Mouse (Mus musculus): Measurements from ENCODE around the gene Tnn. TPM values are rescaled to one million over a fixed set of nuclear protein-coding genes. Genes with fewer than 3 reads are reported as not detected.

The Tnn gene
- polyA plus RNA-seq, 1 experiment from 2014 or later, result 7.5 TPM

DNA sequence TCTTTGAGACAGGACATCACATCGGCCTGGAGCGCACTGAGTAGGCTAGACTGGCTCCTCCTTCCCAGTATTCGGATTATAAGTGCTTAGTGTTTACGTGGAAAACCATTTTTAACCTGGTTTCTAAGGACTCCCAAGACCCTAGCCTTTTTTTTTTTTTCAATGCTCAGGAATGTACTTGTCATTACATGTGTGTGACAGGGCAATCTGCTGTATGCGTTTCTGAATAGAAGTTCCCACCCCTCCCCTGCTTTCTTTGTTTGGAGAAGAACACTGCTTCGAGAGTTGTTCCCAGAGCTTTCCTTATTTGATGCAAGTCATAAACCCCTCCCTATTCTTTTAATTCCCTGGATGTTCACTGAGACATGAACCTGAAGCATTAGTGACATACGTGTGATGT, 9.0 kb downstream of the Tnn start:
- no peak for ATAC-seq (ENCODE audit: insufficient number of reproducible peaks, low FRiP score, low TSS enrichment, low read depth)
- no peak overlapping the region for H3K27ac ChIP-seq
- no peaks in the 10 kb centered on the region for H3K9me3 ChIP-seq
- 0 out of 2 replicates have a peak, but pooled peaks cover 4% of the 10 kb centered on the region for H3K27me3 ChIP-seq
- WGBS, result 69% methylated on average over 7 of the region's 7 CpGs
- H3K36me3 ChIP-seq, result no peaks in the 10 kb centered on the region
- no peak overlapping the region for H3K4me2 ChIP-seq
- no peak overlapping the region for H3K9ac ChIP-seq
- H3K4me1 ChIP-seq, result no peaks in the 10 kb centered on the region
- no peak overlapping the region for H3K4me3 ChIP-seq

DNA sequence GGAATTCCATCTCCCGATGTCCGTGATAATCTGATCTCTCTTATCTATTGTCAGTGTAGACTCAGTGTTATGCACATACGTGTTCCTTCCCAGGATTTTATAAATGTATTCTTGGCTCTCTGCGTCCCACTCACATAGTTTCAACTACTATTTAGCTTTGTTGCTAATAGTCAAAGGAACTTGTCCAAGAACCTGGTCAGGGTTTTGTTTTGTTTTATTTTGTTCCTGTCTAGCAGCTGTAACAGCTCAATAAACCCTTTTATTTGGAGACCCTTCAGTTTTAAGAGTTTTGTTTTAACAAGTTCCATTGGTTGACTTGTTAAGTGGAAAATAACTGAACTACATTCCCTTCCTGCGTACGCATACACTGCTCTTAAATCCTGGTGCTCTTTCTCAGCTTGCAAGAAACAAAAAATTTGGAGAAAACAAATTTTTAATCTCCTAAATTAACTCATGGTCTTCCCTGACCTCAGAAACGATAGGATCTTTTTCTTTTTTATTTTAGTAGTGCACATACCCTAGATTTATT, 17.0 kb downstream of the Tnn start:
- H3K9me3 ChIP-seq, result no peaks in the 10 kb centered on the region
- H3K27ac ChIP-seq, result no peak overlapping the region
- no peak overlapping the region for H3K4me2 ChIP-seq
- H3K27me3 ChIP-seq, result no peaks in the 10 kb centered on the region
- no peaks in the 10 kb centered on the region for H3K4me1 ChIP-seq
- no peak overlapping the region for H3K4me3 ChIP-seq
- H3K9ac ChIP-seq, result no peak overlapping the region
- no peak for ATAC-seq (ENCODE audit: insufficient number of reproducible peaks, low FRiP score, low TSS enrichment, low read depth)
- 44% methylated on average over 7 of the region's 7 CpGs for WGBS
- no peaks in the 10 kb centered on the region for H3K36me3 ChIP-seq

DNA sequence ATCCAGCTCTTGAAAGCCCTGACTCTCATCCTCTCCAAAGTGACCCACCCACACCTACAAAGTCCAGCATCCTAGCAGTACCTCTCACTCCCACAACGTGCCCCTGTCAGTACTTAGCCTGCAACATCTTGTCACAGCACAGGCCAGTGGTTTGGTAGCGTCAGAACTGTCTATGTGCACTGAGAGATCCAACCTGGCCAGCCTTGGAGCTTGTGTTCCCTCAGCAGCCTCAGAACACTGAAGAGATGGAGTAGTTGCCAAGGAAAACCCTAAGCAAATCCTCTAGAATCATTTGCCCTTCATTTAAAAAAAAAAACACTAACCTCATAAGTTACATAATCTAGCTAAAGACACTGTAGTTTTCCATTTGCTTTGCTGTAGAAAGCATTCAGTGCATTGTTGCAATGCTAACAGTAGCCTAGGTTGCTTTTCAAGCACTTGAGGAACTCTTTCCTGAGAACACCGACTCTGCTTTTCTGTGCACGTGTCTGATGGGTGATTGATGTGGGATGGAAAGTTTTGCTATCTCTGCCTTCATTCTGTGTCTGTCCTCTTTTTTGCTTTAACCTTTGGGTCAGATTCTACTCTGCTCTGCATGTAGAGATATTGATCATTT, 19.8 kb downstream of the Tnn start:
- Histone ChIP-seq H3K36me3 (no peaks in the 10 kb centered on the region), H3K9ac (no peak overlapping the region), H3K4me2 (no peak overlapping the region), H3K27me3 (no peaks in the 10 kb centered on the region), H3K4me1 (no peaks in the 10 kb centered on the region), H3K4me3 (no peak overlapping the region), H3K9me3 (no peaks in the 10 kb centered on the region), H3K27ac (no peak overlapping the region)
- no peak for ATAC-seq (ENCODE audit: insufficient number of reproducible peaks, low FRiP score, low TSS enrichment, low read depth)
- 68% methylated on average over 4 of the region's 4 CpGs for WGBS

DNA sequence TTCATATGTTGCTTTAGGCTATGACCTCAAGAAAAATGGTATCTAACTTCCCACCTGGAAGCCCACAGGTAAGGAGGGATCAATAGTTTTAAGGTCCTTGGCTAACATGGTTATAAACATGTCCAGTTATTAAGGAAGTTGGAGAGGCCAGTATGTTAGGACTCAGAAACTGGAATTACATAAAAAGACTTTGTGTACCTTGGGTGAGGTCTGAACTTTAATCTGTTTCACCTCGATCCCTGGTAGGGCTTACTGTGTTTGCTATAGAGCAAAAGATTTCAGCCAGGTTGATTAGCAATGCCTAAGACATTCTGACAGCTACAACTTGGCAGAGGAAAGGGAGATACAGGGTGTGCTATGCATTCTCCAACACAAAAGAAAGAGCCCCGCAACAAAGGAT, 29.4 kb downstream of the Tnn start:
- Histone ChIP-seq H3K9me3 (no peaks in the 10 kb centered on the region), H3K4me3 (no peak overlapping the region), H3K36me3 (no peaks in the 10 kb centered on the region), H3K4me1 (no peaks in the 10 kb centered on the region), H3K9ac (no peak overlapping the region), H3K27ac (no peak overlapping the region), H3K27me3 (no peaks in the 10 kb centered on the region), H3K4me2 (no peak overlapping the region)
- 84% methylated on average over 2 of the region's 2 CpGs for WGBS
- ATAC-seq (ENCODE audit: insufficient number of reproducible peaks, low FRiP score, low TSS enrichment, low read depth), result no peak

DNA sequence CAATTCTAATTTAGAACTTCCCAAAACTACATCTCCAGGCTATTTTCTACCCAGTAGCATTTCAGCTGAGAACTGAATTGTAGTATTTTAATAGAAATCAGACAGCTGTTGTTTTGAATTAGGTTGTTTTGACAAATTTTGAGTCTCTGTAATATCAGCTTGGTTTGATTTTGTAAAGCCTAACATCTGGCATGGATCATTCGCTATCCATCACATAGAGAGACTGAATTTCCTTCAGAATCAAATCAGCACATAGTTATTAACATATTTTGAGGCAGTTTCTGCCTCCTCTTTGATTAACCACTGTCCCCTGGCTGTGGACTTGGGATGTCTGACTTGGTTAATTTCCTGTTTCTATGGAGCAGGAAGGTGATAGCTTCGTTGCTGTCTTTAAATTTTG, 44.8 kb downstream of the Tnn start:
- 56% methylated on average over 2 of the region's 2 CpGs for WGBS
- H3K4me1 ChIP-seq, result no peaks in the 10 kb centered on the region
- ATAC-seq (ENCODE audit: insufficient number of reproducible peaks, low FRiP score, low TSS enrichment, low read depth), result no peak
- H3K36me3 ChIP-seq, result no peaks in the 10 kb centered on the region
- H3K9ac ChIP-seq, result no peak overlapping the region
- H3K27ac ChIP-seq, result no peak overlapping the region
- no peak overlapping the region for H3K4me2 ChIP-seq
- no peaks in the 10 kb centered on the region for H3K27me3 ChIP-seq
- H3K4me3 ChIP-seq, result no peak overlapping the region
- no peaks in the 10 kb centered on the region for H3K9me3 ChIP-seq

DNA sequence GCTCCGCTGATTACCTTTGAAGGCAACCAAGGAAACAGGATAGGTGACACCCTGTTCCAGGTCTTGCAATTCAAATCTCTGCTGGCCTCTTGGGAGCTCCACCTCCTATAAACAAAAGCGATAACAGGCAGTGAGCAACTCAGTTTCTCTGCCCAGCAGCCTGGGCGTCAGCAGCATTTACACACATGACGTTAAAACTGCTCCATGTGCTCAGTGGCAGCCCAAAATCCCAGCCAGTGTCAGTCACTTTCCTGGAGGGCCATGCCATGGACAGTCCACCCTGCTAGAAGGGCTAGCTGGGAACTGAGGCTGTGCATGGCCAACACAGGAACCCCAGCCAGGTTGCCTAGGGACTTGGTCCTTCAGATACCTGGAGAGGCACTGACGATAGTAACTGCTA, 48.0 kb downstream of the Tnn start:
- Histone ChIP-seq H3K4me2 (no peak overlapping the region), H3K4me3 (no peak overlapping the region), H3K9ac (no peak overlapping the region), H3K4me1 (no peaks in the 10 kb centered on the region), H3K27ac (no peak overlapping the region), H3K27me3 (no peaks in the 10 kb centered on the region), H3K9me3 (no peaks in the 10 kb centered on the region), H3K36me3 (no peaks in the 10 kb centered on the region)
- no peak for ATAC-seq (ENCODE audit: insufficient number of reproducible peaks, low FRiP score, low TSS enrichment, low read depth)
- WGBS, result 68% methylated on average over 5 of the region's 5 CpGs

DNA sequence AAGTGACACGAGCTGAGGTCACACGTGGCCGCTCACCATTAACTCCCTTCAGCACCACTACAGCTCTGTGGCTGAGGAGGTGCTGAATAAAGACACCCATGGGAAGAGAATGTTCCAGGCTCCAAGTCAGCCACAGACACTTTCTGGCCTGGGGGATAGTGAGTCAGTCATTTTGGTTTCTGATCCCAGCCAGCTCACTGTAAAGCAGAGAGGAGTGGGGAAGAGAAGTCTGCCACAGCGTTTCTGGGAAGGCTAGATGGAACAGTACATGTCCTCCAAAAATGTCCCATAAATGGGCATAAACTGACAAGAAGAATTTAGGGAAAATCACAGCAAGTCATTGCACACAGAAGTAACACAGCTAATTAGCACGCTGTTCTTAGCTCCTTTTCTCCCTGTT, 52.4 kb downstream of the Tnn start:
- H3K9ac ChIP-seq, result no peak overlapping the region
- H3K4me3 ChIP-seq, result no peak overlapping the region
- no peak overlapping the region for H3K4me2 ChIP-seq
- no peak for ATAC-seq (ENCODE audit: insufficient number of reproducible peaks, low FRiP score, low TSS enrichment, low read depth)
- 68% methylated on average over 5 of the region's 5 CpGs for WGBS
- no peaks in the 10 kb centered on the region for H3K36me3 ChIP-seq
- H3K4me1 ChIP-seq, result no peaks in the 10 kb centered on the region
- no peaks in the 10 kb centered on the region for H3K27me3 ChIP-seq
- no peak overlapping the region for H3K27ac ChIP-seq
- H3K9me3 ChIP-seq, result no peaks in the 10 kb centered on the region

DNA sequence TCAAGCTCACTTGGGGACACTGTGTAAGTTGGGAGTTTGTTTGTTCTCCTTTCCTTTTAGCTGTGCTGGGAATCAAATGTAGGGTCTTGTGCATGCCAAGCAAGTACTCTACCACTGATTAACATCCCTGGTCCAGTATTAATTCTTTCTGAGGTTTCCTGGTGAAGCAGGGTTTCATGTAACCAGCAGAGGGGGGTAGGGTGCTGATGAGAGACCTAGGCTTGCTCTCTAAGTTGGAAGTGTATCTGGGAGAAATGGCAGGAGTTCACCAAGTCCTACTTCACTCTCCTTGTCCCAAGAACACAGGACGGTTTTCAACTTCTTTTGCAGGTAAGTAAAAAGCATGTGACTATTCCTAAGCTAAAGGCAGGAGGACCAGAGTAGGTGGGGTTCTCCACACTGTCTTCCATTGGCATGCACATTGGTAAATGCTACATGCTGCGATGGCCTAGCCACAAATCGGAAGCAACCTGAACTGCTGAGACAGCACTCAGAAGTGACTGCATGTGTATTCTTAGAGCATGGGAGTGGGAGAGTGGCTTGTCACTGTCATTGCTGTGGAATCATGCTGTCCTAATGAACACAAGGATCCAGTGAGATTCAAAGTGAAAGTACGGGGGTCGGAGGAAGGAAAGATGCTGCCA, 53.6 kb downstream of the Tnn start:
- no peak overlapping the region for H3K27ac ChIP-seq
- no peak overlapping the region for H3K4me2 ChIP-seq
- 86% methylated on average over 5 of the region's 5 CpGs for WGBS
- H3K9ac ChIP-seq, result no peak overlapping the region
- H3K36me3 ChIP-seq, result no peaks in the 10 kb centered on the region
- no peak overlapping the region for H3K4me3 ChIP-seq
- no peak for ATAC-seq (ENCODE audit: insufficient number of reproducible peaks, low FRiP score, low TSS enrichment, low read depth)
- no peaks in the 10 kb centered on the region for H3K27me3 ChIP-seq
- no peaks in the 10 kb centered on the region for H3K4me1 ChIP-seq
- no peaks in the 10 kb centered on the region for H3K9me3 ChIP-seq

DNA sequence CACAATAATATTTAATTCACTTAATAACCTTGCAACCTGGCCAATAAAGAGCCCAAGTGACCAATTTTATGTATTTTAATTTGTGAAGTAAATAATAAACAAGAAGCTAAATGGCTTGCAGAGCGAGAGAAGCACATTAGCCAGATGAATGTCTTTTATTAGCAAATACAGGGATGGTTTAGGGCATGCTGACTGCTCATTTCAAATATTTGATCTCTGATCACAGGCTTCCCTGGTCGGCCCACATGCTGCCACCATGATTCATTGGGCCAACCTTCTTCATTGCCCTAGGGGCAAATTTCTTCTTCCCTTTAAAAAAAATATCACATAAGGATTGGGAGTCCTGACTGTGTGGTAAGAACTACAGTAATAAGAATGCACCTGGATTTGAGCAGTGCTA, 66.7 kb downstream of the Tnn start:
- 42% methylated on average over 2 of the region's 2 CpGs for WGBS
- Histone ChIP-seq H3K27ac (no peak overlapping the region), H3K36me3 (no peaks in the 10 kb centered on the region), H3K9me3 (no peaks in the 10 kb centered on the region), H3K4me1 (no peaks in the 10 kb centered on the region), H3K27me3 (no peaks in the 10 kb centered on the region), H3K9ac (no peak overlapping the region), H3K4me3 (no peak overlapping the region), H3K4me2 (no peak overlapping the region)
- no peak for ATAC-seq (ENCODE audit: insufficient number of reproducible peaks, low FRiP score, low TSS enrichment, low read depth)

DNA sequence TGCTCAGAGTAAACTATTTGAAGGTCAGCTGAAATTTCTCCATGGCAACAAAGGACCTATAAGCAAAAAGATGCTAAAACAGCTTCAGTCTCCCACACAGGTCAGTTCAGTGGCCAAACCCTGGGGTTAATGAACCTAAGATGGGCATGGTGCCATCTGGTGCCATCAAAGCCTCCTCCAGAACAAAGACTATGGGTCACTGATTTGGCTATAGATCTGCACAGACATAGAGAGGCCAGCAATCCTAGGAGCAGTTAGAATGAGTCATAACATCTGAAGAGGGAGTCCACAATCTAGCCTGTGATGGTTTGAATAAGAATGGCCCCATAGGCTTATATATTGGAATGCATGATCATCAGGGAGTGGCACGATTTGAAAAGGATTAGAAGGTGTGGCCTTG, 69.1 kb downstream of the Tnn start:
- Histone ChIP-seq H3K4me2 (no peak overlapping the region), H3K36me3 (no peaks in the 10 kb centered on the region), H3K27ac (no peak overlapping the region), H3K4me3 (no peak overlapping the region), H3K9ac (no peak overlapping the region), H3K27me3 (no peaks in the 10 kb centered on the region), H3K9me3 (no peaks in the 10 kb centered on the region), H3K4me1 (no peaks in the 10 kb centered on the region)
- no peak for ATAC-seq (ENCODE audit: insufficient number of reproducible peaks, low FRiP score, low TSS enrichment, low read depth)
- WGBS, result 78% methylated on average over 1 of the region's 1 CpGs

DNA sequence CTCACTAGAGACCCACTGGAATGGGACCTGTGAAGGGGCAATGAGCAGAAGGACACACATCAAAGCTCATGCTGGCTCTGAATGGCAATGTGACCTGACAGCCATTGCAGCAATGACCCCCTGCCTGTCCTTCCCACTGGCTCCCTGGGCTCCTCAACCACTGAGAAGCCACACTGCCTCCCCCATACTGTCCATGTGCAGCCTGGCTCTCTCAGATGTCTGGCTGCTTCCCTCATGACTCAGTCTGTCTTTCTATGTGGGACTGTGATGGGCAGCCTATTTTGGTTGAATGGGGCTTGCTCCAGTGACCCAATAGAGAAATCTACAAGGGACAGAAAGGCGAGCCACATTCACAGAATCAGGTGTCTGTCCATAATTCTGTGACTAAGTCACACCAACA, 70.7 kb downstream of the Tnn start:
- Histone ChIP-seq H3K9me3 (no peaks in the 10 kb centered on the region), H3K27me3 (no peaks in the 10 kb centered on the region), H3K4me3 (no peak overlapping the region), H3K9ac (no peak overlapping the region), H3K4me2 (no peak overlapping the region), H3K4me1 (no peaks in the 10 kb centered on the region), H3K27ac (no peak overlapping the region), H3K36me3 (no peaks in the 10 kb centered on the region)
- WGBS, result 78% methylated on average over 1 of the region's 1 CpGs
- no peak for ATAC-seq (ENCODE audit: insufficient number of reproducible peaks, low FRiP score, low TSS enrichment, low read depth)

DNA sequence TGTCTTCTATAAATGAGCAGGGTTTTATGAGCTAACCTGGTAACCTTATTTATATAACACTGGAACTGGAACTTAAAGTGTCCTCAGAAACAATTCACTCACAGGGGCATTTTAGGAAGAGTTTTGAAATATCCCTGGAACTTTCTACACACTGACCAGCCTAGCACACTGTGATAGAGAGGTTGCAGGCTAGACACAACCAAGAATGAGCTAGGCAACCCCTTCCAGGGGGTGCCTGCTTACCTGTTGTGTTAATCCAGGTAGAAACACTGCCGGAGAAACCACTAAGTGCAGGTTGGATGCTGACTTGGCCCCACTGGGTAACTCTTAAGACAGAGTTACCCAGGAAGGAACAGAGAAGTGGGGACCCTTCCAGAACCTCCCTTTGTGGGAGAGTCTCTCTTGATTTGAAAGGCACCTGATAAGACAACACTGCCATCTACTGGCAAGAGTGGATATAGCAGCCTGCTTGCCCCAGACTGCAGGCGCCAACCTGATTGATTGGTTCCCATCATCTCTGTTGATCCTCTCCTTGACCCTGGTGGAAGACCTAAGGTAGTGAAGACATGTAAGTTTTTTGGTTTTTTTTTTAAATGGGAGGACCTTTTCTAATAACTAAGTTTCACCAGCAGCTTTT, 72.5 kb downstream of the Tnn start:
- Histone ChIP-seq H3K9ac (no peak overlapping the region), H3K36me3 (0 out of 2 replicates have a peak, but pooled peaks cover 3% of the 10 kb centered on the region), H3K4me3 (no peak overlapping the region), H3K27me3 (no peaks in the 10 kb centered on the region), H3K9me3 (no peaks in the 10 kb centered on the region), H3K27ac (no peak overlapping the region), H3K4me1 (no peaks in the 10 kb centered on the region), H3K4me2 (no peak overlapping the region)
- ATAC-seq (ENCODE audit: insufficient number of reproducible peaks, low FRiP score, low TSS enrichment, low read depth), result no peak
- 28% methylated on average over 2 of the region's 2 CpGs for WGBS
